Comparison of ENCODE assay signal across 8 mouse cellular contexts in the genomic region with DNA sequence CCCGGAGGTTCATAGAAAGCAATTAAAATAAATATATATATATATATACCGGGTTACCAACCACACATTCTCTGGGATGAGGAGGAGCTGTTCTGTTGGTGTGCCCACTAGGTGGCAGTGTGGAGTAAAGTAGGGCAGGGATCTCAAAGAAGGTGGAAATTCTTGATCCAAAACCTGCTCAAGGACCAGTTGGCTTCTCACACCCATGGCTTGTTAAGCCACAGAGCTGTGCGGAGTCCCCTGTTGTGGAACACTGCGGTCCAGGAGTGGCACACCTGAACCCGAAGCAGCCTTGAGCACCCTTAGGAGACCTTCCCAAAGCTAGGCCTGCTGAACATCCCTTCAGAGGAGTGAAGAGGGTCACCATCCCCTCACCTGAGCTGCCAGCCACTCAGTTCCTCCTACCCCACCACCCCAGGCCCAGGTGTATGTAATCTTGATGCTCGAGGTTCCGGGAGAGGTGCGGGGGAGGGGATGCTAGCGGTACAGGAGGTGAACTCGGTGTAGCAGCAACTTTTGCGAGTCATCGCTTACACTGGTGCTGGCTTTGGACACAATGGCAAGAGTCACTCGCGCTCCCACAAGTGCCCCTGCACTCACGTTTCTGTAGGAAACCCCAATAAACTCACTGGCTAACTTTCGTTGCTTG. TPM values are rescaled to one million over a fixed set of nuclear protein-coding genes. Genes with fewer than 3 reads are reported as not detected.
DNase-seq lines count a peak whose midpoint lies in the region; ATAC-seq and TF ChIP-seq lines count a peak whose summit lies in the region.

No protein-coding gene starts in this region.

- H3K36me3 ChIP-seq in forebrain, embryonic 13.5 days (ENCODE audit: poor library complexity, severe bottlenecking) = no peaks in the 10 kb centered on the region
- no peaks in the 10 kb centered on the region for H3K36me3 ChIP-seq in forebrain, embryonic 15.5 days
- H3K36me3 ChIP-seq in intestine, embryonic 14.5 days (ENCODE audit: control insufficient read depth, insufficient read depth, low read length) = no peaks in the 10 kb centered on the region
- H3K36me3 ChIP-seq in midbrain, embryonic 14.5 days (ENCODE audit: control insufficient read depth, insufficient read depth, low read length) = no peaks in the 10 kb centered on the region

- H3K27ac ChIP-seq in forebrain, embryonic 13.5 days = no peak overlapping the region
- H3K27ac ChIP-seq in forebrain, embryonic 15.5 days (replicated peaks) = no peak overlapping the region
- H3K27ac ChIP-seq in bone marrow macrophage, adult 2 months (ENCODE audit: insufficient read depth, low read depth, low read length) = no peak overlapping the region
- no peak overlapping the region for H3K27ac ChIP-seq in intestine, embryonic 14.5 days (ENCODE audit: low read depth)
- no peak overlapping the region for H3K27ac ChIP-seq in midbrain, embryonic 14.5 days (replicated peaks; ENCODE audit: low read depth, low read length)

- intact Hi-C loops in left cerebral cortex, postnatal 25 days (cut with DNase I) = loop anchor here (1.0 to 10.0 kb wide), 2 partner anchors 52 to 229 kb away; partner anchors contain the start of gene Rbms2

- no peak for TF ChIP-seq POLR2A in bone marrow macrophage, adult 2 months (IDR thresholded peaks at IDR 0.05; ENCODE audit: borderline replicate concordance, low read depth, low read length)

- peak; percentile 50; the same call in 1 of the 2 replicates for ATAC-seq in forebrain, embryonic 13.5 days
- ATAC-seq in forebrain, embryonic 15.5 days (replicated peaks) = no peak
- peak; percentile 74 for ATAC-seq in erythroid progenitor cell, adult 5-6 weeks (replicated peaks; ENCODE audit: low FRiP score, poor library complexity, severe bottlenecking)
- ATAC-seq in intestine, embryonic 14.5 days (replicated peaks; ENCODE audit: low FRiP score, low TSS enrichment, low read depth) = peak; percentile 68; the same call in 1 of the 2 replicates
- ATAC-seq in midbrain, embryonic 14.5 days (ENCODE audit: low FRiP score, low TSS enrichment) = no peak

- TF ChIP-seq CTCF in bone marrow macrophage, adult 2 months (IDR thresholded peaks at IDR 0.05; ENCODE audit: low read depth, low read length) = peak; percentile 40

- 59% methylated on average over 16 of the region's 16 CpGs for WGBS in forebrain, embryonic 13.5 days
- 62% methylated on average over 16 of the region's 16 CpGs for WGBS in forebrain, embryonic 15.5 days
- WGBS in intestine, embryonic 14.5 days = 58% methylated on average over 16 of the region's 16 CpGs
- 62% methylated on average over 16 of the region's 16 CpGs for WGBS in midbrain, embryonic 14.5 days

- no peaks in the 10 kb centered on the region for H3K9me3 ChIP-seq in forebrain, embryonic 13.5 days (replicated peaks)
- no peaks in the 10 kb centered on the region for H3K9me3 ChIP-seq in forebrain, embryonic 15.5 days
- no peaks in the 10 kb centered on the region for H3K9me3 ChIP-seq in intestine, embryonic 14.5 days (ENCODE audit: control insufficient read depth, low read length)
- H3K9me3 ChIP-seq in midbrain, embryonic 14.5 days (ENCODE audit: control insufficient read depth, low read length) = no peaks in the 10 kb centered on the region

- no peak overlapping the region for H3K9ac ChIP-seq in forebrain, embryonic 13.5 days
- no peak overlapping the region for H3K9ac ChIP-seq in forebrain, embryonic 15.5 days (replicated peaks)
- H3K9ac ChIP-seq in intestine, embryonic 14.5 days (ENCODE audit: low read length) = no peak overlapping the region
- no peak overlapping the region for H3K9ac ChIP-seq in midbrain, embryonic 14.5 days (replicated peaks; ENCODE audit: low read length)

- no peaks in the 10 kb centered on the region for H3K4me1 ChIP-seq in forebrain, embryonic 13.5 days
- H3K4me1 ChIP-seq in forebrain, embryonic 15.5 days = no peaks in the 10 kb centered on the region
- no peaks in the 10 kb centered on the region for H3K4me1 ChIP-seq in bone marrow macrophage, adult 2 months (ENCODE audit: control insufficient read depth, insufficient read depth, low read length)
- H3K4me1 ChIP-seq in intestine, embryonic 14.5 days (replicated peaks; ENCODE audit: control insufficient read depth, insufficient read depth, low read length) = no peaks in the 10 kb centered on the region
- no peaks in the 10 kb centered on the region for H3K4me1 ChIP-seq in midbrain, embryonic 14.5 days (ENCODE audit: control insufficient read depth, insufficient read depth, low read length)

- H3K4me3 ChIP-seq in forebrain, embryonic 13.5 days = no peak overlapping the region
- H3K4me3 ChIP-seq in forebrain, embryonic 15.5 days = no peak overlapping the region
- H3K4me3 ChIP-seq in bone marrow macrophage, adult 2 months (ENCODE audit: insufficient read depth, low read length) = no peak overlapping the region
- no peak overlapping the region for H3K4me3 ChIP-seq in intestine, embryonic 14.5 days (ENCODE audit: low read depth, low read length)
- H3K4me3 ChIP-seq in midbrain, embryonic 14.5 days (replicated peaks; ENCODE audit: low read depth, low read length) = no peak overlapping the region

- no peak overlapping the region for H3K4me2 ChIP-seq in forebrain, embryonic 13.5 days
- no peak overlapping the region for H3K4me2 ChIP-seq in forebrain, embryonic 15.5 days (replicated peaks)
- H3K4me2 ChIP-seq in intestine, embryonic 14.5 days (ENCODE audit: low read length) = no peak overlapping the region
- no peak overlapping the region for H3K4me2 ChIP-seq in midbrain, embryonic 14.5 days (ENCODE audit: low read length)

- H3K27me3 ChIP-seq in forebrain, embryonic 13.5 days = no peaks in the 10 kb centered on the region
- H3K27me3 ChIP-seq in forebrain, embryonic 15.5 days = no peaks in the 10 kb centered on the region
- H3K27me3 ChIP-seq in intestine, embryonic 14.5 days (replicated peaks; ENCODE audit: control insufficient read depth, insufficient read depth, low read length) = no peaks in the 10 kb centered on the region
- no peaks in the 10 kb centered on the region for H3K27me3 ChIP-seq in midbrain, embryonic 14.5 days (ENCODE audit: control insufficient read depth, insufficient read depth, low read length)

- DNase-seq in intestine, embryonic 14.5 days (ENCODE audit: low spot score) = peak; percentile 88
- DNase-seq in left cerebral cortex, postnatal 25 days (ENCODE audit: low spot score in 2 of 2) = peak; percentile 55 to 71
- peak; percentile 82 for DNase-seq in midbrain, embryonic 14.5 days
- DNase-seq in spleen, postnatal 36 days (ENCODE audit: low spot score in 2 of 2) = peak; percentile 19 to 40

RNA-seq across cellular contexts. Expression of gene Hsd17b6, which starts 51.1 kb away (rescaled TPM):
- not detected in 2 replicates for polyA plus RNA-seq in forebrain, embryonic 13.5 days (2015; fragmentation: Nextera tagmentation; extraction: Ambion mirVana)
- not detected in 2 replicates for polyA plus RNA-seq in forebrain, embryonic 15.5 days (2015; fragmentation: Nextera tagmentation; extraction: Ambion mirVana)
- not detected in 2 replicates for polyA plus RNA-seq in bone marrow macrophage, adult 2 months (2012; ENCODE audit: insufficient read depth, insufficient read length, missing spikeins)
- total RNA-seq in erythroid progenitor cell, adult 5-6 weeks (2015; ENCODE audit: low replicate concordance) = not detected in 2 replicates
- not detected in 2 replicates for total RNA-seq in erythroid progenitor cell, adult 5-6 weeks (2017; ENCODE audit: low replicate concordance)
- polyA plus RNA-seq in intestine, embryonic 14.5 days (2014; fragmentation: Nextera tagmentation; extraction: Ambion mirVana) = not detected in 2 replicates
- not detected for total RNA-seq in left cerebral cortex, postnatal 25 days (2021)
- polyA plus RNA-seq in midbrain, embryonic 14.5 days (2014; fragmentation: Nextera tagmentation; extraction: Ambion mirVana) = not detected in 2 replicates

RNA-seq across cellular contexts. Expression of gene Sdr9c7, which starts 58.0 kb away (rescaled TPM):
- polyA plus RNA-seq in forebrain, embryonic 13.5 days (2015; fragmentation: Nextera tagmentation; extraction: Ambion mirVana) = not detected in 2 replicates
- polyA plus RNA-seq in forebrain, embryonic 15.5 days (2015; fragmentation: Nextera tagmentation; extraction: Ambion mirVana) = not detected in 2 replicates
- not detected in 2 replicates for polyA plus RNA-seq in bone marrow macrophage, adult 2 months (2012; ENCODE audit: insufficient read depth, insufficient read length, missing spikeins)
- total RNA-seq in erythroid progenitor cell, adult 5-6 weeks (2015; ENCODE audit: low replicate concordance) = not detected in 2 replicates
- total RNA-seq in erythroid progenitor cell, adult 5-6 weeks (2017; ENCODE audit: low replicate concordance) = not detected in 2 replicates
- polyA plus RNA-seq in intestine, embryonic 14.5 days (2014; fragmentation: Nextera tagmentation; extraction: Ambion mirVana) = not detected in 2 replicates
- not detected for total RNA-seq in left cerebral cortex, postnatal 25 days (2021)
- polyA plus RNA-seq in midbrain, embryonic 14.5 days (2014; fragmentation: Nextera tagmentation; extraction: Ambion mirVana) = not detected in 2 replicates

RNA-seq across cellular contexts. Expression of gene Prim1, which starts 58.7 kb away (rescaled TPM):
- polyA plus RNA-seq in forebrain, embryonic 13.5 days (2015; fragmentation: Nextera tagmentation; extraction: Ambion mirVana) = 97.9 and 98.0 TPM in 2 replicates
- 61.6 and 62.3 TPM in 2 replicates for polyA plus RNA-seq in forebrain, embryonic 15.5 days (2015; fragmentation: Nextera tagmentation; extraction: Ambion mirVana)
- polyA plus RNA-seq in bone marrow macrophage, adult 2 months (2012; ENCODE audit: insufficient read depth, insufficient read length, missing spikeins) = 14.3 and 18.6 TPM in 2 replicates
- total RNA-seq in erythroid progenitor cell, adult 5-6 weeks (2015; ENCODE audit: low replicate concordance) = 144 and 177 TPM in 2 replicates
- 110 and 170 TPM in 2 replicates for total RNA-seq in erythroid progenitor cell, adult 5-6 weeks (2017; ENCODE audit: low replicate concordance)
- polyA plus RNA-seq in intestine, embryonic 14.5 days (2014; fragmentation: Nextera tagmentation; extraction: Ambion mirVana) = 85.8 and 89.1 TPM in 2 replicates
- total RNA-seq in left cerebral cortex, postnatal 25 days (2021) = 1 to 10 TPM; 6.2 to 6.9 TPM
- polyA plus RNA-seq in midbrain, embryonic 14.5 days (2014; fragmentation: Nextera tagmentation; extraction: Ambion mirVana) = 41.1 and 42.7 TPM in 2 replicates

Comparison
In these comparisons a context has a peak if more than half of its experiments do, and no peak if none do; other contexts are left out.
1. ATAC-seq: peak in forebrain, embryonic 13.5 days (single experiment), erythroid progenitor cell, adult 5-6 weeks (single experiment) and intestine, embryonic 14.5 days (single experiment); none in forebrain, embryonic 15.5 days (single experiment) and midbrain, embryonic 14.5 days (single experiment).
2. DNase-seq: peak in every context shown above with its lines; median percentile 88 in intestine, embryonic 14.5 days; 82 in midbrain, embryonic 14.5 days; 63 in left cerebral cortex, postnatal 25 days; 30 in spleen, postnatal 36 days.